Mouse (Mus musculus): ENCODE measurements at regions not wholly inside any gene's neighbourhood (a gene's known extent, or its start where the extent isn't known, plus 50 kb on each side); places are given as distances from the start of the nearest gene placed in this dataset.
"Not testable (repeated sequence)": the region's sequence is repeated elsewhere in the genome, so short reads cannot be mapped to it uniquely, and the experiment has no call there.

- not testable (repeated sequence) for TF ChIP-seq CTCF (IDR thresholded peaks at IDR 0.05; ENCODE audit: low read depth); EP300 (optimal IDR thresholded peaks at IDR 0.05)
These were observed 143.8 kb upstream of the Gm17728 start for GRCm38 (mm10) chr17:9278046-9278445.
